Mouse (Mus musculus) ES-Bruce4 (cell line): ENCODE results near the gene Lhpp.
"Not testable (repeated sequence)": the region's sequence is repeated elsewhere in the genome, so short reads cannot be mapped to it uniquely, and the experiment has no call there.

Source experiments
- CTCF ChIP-seq: IDR thresholded peaks from one replicate; pipeline ENCODE4 v1.8.1; 2011; ENCODE audit warnings: low read depth, low read length
- EP300 ChIP-seq: IDR thresholded peaks from 2 replicates; pipeline ENCODE4 v1.6.1; 2011; ENCODE audit warnings: low read depth, low read length; ENCODE audit not compliant: insufficient read depth
- POLR2A ChIP-seq: IDR thresholded peaks from one replicate; pipeline ENCODE4 v1.8.1; 2011; ENCODE audit warnings: low read length; ENCODE audit not compliant: insufficient read depth

DNA sequence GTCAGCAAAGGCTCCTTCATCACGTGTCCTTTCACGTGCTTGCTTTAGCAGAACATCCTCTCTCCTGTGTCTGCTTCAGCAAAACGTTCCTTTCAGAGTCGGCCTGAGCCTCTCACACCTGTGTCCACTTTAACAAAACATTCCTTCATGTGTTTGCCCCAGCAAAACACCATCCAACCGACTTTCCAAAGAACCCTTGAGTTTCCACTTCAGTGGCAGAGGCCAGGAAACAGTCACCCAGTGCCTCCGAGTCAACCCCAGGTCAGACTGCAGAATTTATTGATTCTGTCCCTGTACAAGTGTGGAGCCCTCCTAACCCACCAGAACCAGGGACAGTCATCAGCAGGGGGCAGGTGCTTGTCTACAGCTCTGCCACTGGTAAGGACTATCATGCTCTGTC, 52.4 kb downstream of the Lhpp start:
- not testable (repeated sequence) for TF ChIP-seq POLR2A, CTCF, EP300
